Mouse (Mus musculus) inflammation-experienced regulatory T-cells, adult 16 weeks (primary cell): ENCODE measurements around the gene Dusp9. TPM values are rescaled to one million over a fixed set of nuclear protein-coding genes. Genes with fewer than 3 reads are reported as not detected.

Source experiments
- polyA plus RNA-seq: library from polyadenylated mRNA; unstranded; fragments of 100-300 nt; shearing (Covaris generic); gene quantifications from one replicate; pipeline ENCODE4 v1.2.1, GENCODE M21; 2017

Dusp9 gene
- polyA plus RNA-seq: 0.49 TPM

GRCm38 (mm10) chrX:73639255-73639675 lies at the start of gene Dusp9:
Gene Dusp9, plus strand, starts transcription at chrX:73639419.

GRCm38 (mm10) chrX:73659575-73660283 lies 20.5 kb downstream of the Dusp9 start, which contains the start of gene Pnck:
Gene Pnck, minus strand, starts transcription at chrX:73660117.

GRCm38 (mm10) chrX:73672879-73673618 lies 33.8 kb downstream of the Dusp9 start, which contains the start of gene Slc6a8:
Gene Slc6a8, plus strand, starts transcription at chrX:73673150.

Other genes starting within 250 kb of the Dusp9 start
- gene Gm18336, start 240.7 kb upstream of the Dusp9 start, polyA plus RNA-seq: not detected
- gene Zfp92, start 228.3 kb upstream of the Dusp9 start, polyA plus RNA-seq: 0.37 TPM
- gene Trex2, start 204.1 kb upstream of the Dusp9 start, polyA plus RNA-seq: not detected
- gene Haus7, start 180.4 kb upstream of the Dusp9 start, polyA plus RNA-seq: 27.3 TPM
- gene Bgn, start 155.8 kb upstream of the Dusp9 start, polyA plus RNA-seq: not detected
- not detected for gene Atp2b3, start 136.3 kb upstream of the Dusp9 start, polyA plus RNA-seq
- gene Pnck, start 20.7 kb downstream of the Dusp9 start, polyA plus RNA-seq: 3.0 TPM
- gene Slc6a8, start 33.7 kb downstream of the Dusp9 start, polyA plus RNA-seq: 0.63 TPM
- gene Bcap31, start 76.8 kb downstream of the Dusp9 start, polyA plus RNA-seq: 307 TPM
- 48.1 TPM for gene Abcd1, start 77.2 kb downstream of the Dusp9 start, polyA plus RNA-seq
- gene Plxnb3, start 117.7 kb downstream of the Dusp9 start, polyA plus RNA-seq: 0.06 TPM
- gene Srpk3, start 135.0 kb downstream of the Dusp9 start, polyA plus RNA-seq: 1.6 TPM
- 226 TPM for gene Idh3g, start 147.5 kb downstream of the Dusp9 start, polyA plus RNA-seq
- gene Ssr4, start 147.6 kb downstream of the Dusp9 start, polyA plus RNA-seq: 243 TPM
- 0.44 TPM for gene Pdzd4, start 185.6 kb downstream of the Dusp9 start, polyA plus RNA-seq